Mouse (Mus musculus) liver, adult 2 months (tissue): ENCODE measurements around the gene Adcy10.

Experiments used
- CTCF ChIP-seq: fragments of 200-500 bp; IDR thresholded peaks from 2 replicates; pipeline ENCODE4 v1.5.1; 2011; ENCODE audit warnings: low read depth, low read length, control low read depth
- POLR2A ChIP-seq: fragments of 200-500 bp; IDR thresholded peaks from 2 replicates; pipeline ENCODE4 v1.6.1; 2011; ENCODE audit warnings: low read length, control low read depth; ENCODE audit not compliant: insufficient read depth; ENCODE audit errors: extremely low read depth

DNA sequence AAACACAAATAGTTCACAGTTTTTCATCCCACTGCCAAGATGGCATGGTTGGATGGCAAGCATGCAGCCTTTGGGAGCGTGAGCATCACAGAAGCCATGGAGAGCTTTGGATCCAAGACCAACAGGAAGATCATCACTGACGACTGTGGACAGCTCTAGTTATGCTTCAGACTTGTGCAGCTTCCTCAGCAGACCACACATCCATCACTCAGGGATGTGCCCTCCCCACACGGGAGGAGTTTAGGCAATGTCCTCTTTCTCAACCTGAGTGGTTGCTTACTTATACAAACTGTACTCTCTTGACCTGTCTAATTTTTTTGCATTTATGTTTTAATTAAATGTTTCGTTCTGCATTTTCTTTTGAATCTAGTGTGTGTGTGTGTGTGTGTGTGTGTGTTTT lies 4.2 kb downstream of the Adcy10 start:
- no peak for TF ChIP-seq CTCF
- no peak for TF ChIP-seq POLR2A
